Mouse (Mus musculus) thymus, adult 2 months (tissue): Measurements from ENCODE around the gene Vapb.

ENCODE experiments used
- CTCF ChIP-seq: fragments of 200-500 bp; IDR thresholded peaks from 2 replicates; pipeline ENCODE4 v1.5.1; 2012; ENCODE audit warnings: mild to moderate bottlenecking, control low read depth, low read length, moderate library complexity, borderline replicate concordance; ENCODE audit not compliant: control insufficient read depth, poor library complexity, insufficient read depth; ENCODE audit errors: extremely low read depth
- POLR2A ChIP-seq: fragments of 200-500 bp; IDR thresholded peaks from 2 replicates; pipeline ENCODE4 v1.6.1; 2012; ENCODE audit warnings: mild to moderate bottlenecking, low read length, control low read depth, moderate library complexity; ENCODE audit not compliant: control insufficient read depth, poor library complexity, insufficient read depth; ENCODE audit errors: extremely low read depth

DNA sequence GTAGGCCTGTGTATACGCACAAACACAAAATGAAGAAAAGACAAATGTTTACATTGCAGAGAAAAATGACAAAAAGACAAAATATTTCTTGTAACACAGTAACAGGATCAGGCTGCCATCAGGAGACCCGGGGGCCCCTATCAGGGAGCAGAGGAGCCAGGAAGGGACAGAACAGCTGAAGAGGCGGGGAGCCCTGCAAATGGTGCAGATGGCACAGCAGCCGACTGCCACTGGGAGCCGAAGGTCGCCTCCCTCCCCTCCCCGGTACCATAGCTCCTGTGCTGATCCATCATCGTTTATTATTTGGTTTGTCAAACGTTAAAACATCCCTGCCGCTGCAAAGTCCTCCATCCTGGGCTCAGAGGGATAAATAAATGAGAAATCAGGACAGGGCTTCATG lies 24.7 kb upstream of the Vapb start:
- TF ChIP-seq CTCF, result no peak
- TF ChIP-seq POLR2A, result no peak
